Mouse (Mus musculus) right cerebral cortex, postnatal 25 days (tissue): ENCODE results near the gene Rnf168.

Source experiments
- DNase-seq: peaks from one replicate; pipeline ENCODE4 v3.0.0; 2022

Gene Rnf168

DNA sequence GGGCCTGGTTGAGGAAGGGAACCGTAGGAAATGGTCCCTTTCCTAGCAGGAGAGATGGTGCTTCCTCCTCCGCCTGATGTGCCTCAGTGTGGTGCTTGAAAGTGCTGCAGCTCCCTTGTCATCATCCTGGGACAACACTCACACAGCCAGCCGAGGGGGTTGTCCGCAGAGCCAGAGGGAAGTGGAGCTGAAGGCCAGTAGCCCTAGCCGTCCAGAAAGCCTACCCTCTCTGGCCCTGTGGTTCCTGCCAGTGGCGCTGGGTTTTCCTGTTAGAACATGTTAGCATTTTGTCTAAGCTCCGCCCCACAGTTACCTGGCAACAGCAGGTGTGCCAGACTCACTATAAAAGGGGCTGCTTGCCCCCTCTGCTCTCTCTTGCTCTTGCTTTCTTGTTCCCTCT lies 46.7 kb downstream of the Rnf168 start:
- no peak for DNase-seq

DNA sequence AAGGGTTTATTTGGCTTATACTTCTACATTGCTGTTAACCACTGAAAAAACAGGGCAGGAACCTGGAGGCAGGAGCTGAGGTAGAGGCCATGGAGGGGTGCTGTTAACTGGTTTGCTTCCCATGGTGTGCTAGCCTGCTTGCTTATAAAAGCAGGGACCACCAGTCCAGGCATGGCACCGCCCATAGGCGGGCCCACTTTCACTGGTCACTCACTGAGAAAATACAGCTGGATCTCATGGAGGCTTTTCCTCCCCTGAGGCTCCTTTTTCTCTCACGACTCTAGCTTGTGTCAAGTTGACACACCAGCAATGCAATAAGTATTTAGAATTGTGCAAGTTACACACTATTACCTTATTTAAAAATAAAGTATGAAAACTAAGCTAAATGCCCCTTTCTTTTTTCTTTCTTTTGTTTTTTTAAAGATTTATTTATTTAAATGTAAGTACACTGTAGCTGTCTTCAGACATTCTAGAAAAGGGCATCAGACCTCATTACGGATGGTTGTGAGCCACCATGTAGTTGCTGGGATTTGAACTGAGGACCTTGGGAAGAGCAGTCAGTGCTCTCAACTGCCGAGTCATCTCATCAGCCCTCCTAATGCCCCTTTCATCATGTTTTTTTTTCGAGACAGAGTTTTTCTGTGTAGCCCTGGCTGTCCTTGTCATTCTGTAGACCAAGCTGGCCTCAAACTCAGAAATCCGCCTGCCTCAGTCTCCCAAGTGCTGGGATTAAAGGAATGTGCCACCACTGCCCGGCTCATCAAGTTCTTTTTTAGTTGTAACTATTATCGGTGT lies 53.8 kb downstream of the Rnf168 start:
- no peak for DNase-seq

DNA sequence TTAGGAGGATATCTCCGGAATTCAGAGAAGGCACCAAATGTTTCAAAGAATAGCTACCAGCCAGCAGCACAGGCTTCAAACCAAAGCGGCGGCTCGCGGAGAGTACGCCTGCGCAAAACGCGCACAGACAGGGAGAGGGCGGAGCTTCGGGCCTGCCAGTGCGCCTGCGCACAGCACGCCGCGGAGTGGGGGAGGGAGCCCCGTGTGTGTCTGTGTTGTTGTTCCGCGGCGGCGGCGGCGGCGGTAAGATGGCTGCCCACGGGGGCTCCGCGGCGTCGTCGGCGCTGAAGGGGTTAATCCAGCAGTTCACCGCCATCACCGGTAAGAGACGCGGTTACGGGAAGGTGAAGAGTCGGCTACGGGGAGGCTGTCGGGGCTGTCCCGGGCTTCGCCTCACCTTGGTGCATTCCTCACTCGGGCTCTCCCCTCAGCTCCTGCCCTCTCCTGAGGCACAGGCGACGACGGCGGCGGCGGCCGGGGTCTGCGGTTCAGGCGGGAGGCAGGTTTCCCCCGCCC lies 54.8 kb downstream of the Rnf168 start, which contains the start of gene Ubxn7:
TSS of gene Ubxn7 (plus strand) at position 218 of the 516 bp plus-strand sequence.
- DNase-seq: peak; percentile 98

DNA sequence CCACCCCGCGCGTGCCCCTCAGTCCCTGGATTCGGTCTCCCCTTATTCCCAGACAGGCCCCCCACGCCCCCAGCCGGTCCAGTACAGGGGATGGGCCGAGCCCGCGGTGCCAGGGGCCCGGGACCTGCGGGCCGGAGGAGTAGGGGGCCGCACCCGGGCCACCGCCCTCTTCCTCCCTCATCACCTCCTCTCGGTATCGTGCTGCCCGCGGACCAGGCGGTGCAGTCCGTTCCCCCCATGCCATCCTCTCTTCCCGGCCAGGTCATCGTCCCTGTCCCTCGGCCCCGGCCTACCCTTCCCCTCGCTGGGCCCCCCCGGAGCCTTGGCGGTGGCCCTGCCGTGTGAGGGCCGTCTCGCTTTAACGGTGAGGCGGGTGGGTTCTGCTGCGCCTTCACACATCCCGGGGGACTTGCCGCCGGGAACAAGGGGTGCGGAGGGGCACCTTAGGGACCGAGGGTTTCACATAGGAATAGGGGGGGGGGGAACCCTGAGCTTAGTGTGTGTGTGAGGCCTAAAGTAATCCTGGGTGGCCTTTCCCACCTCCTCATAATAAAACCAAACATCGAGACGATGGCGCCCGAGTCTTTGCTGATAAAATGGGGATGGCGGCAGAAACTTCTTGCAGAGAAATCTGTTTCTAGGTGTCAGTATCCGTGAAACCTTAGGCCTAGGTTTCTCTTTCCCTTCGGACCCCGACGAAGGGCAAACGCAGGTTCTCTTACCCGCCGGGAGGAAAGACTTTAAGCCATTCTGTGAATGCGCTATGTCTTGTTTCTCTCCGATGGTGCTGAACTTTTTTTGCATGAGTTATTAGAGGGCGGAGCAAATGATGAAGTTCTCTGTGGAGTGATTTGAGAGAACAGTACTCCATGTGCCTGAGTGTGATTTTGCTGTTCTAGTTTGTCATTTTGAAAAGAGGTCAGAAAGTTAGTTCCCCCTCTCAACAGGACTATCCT lies 55.6 kb downstream of the Rnf168 start:
- peak; percentile 43 for DNase-seq

DNA sequence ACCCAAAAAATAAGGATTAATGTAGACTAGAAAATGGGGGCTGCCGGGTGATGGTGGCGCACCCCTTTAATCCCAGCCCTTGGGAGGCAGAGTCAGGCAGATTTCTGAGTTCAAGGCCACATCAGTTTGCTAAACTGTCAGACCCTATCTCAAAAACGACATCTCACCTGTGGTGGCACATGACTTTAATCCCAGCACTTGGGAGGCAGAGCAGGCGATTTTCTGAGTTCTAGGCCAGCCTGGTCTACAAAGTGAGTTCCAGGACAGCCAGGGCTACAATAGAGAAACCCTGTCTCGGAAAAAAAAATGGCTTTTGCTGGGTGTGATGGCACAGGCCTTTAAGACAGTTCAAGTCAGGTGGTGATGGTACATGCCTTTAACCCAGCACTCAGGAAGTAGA lies 57.9 kb downstream of the Rnf168 start:
- no peak for DNase-seq

DNA sequence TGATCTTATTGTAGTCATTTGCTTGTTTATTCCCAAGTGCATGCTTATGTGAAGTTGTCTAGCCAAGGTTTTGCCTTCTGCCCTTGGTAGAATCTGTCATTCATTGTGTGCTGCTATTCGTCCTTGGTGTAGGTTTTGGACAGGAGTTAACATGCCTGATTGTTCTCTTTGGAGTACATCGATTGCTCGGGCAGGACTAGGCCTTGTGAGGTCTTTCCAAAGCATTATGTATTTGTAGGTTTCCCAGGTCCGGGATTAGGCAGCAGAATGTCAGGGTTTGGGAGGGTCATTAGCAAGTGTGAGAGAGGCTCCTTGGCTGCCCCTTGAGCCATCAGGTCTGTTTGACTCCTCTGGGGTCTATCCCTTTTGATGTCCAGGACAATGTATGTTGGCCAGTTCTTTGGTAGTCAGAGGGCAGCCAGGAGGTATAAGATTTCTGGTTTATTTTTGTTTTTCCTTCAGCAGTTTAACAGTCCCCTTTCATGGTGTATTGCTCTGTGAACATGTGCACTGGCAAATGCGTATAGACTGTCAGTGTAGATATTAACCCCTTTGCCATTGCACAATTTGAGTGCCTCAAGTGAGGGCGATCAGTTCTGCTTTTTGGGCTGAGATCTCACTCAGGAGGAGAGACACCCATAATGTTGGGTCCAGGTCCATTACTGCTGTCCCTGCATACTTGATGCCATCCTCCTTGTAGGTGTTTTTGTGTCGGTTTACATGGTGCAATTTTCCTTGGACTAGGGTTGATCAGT lies 58.9 kb downstream of the Rnf168 start:
- no peak for DNase-seq

DNA sequence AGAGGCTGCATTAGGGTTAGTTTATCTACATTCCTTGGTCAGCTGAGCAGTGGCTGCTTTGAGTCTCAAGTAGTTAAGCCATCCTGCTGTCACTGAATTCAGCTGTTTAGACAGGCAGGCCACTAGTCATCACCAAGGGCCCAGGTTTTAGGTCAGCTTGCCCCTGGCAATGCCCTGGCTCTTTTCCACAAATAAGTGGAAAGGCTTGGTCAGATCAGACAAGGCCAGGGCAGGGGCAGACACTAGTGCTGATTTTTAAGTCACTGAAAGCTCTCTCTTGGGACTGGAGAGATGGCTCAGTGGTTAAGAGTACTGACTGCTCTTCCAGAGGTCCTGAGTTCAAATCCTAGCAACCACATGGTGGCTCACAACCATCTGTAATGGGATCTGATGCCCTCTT lies 59.7 kb downstream of the Rnf168 start:
- DNase-seq: no peak

DNA sequence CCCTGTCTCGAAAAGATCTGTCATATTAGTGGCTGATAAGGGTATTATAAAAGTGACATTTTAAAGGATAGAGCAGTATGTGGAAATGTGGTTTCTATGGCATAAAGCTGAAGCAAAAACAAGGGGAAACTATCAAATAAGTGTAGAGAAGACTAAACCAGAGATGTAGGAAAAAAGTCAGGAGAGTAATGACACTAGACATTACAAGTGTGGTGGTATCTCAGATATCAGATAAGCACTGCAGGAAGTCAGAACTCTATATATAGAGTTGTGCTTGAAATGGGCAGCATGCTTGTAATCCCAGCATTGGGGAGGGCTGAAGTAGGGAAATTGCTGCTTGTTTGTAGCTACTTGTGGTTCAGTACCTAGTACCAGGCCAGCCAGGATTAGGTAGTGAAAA lies 63.2 kb downstream of the Rnf168 start:
- no peak for DNase-seq

DNA sequence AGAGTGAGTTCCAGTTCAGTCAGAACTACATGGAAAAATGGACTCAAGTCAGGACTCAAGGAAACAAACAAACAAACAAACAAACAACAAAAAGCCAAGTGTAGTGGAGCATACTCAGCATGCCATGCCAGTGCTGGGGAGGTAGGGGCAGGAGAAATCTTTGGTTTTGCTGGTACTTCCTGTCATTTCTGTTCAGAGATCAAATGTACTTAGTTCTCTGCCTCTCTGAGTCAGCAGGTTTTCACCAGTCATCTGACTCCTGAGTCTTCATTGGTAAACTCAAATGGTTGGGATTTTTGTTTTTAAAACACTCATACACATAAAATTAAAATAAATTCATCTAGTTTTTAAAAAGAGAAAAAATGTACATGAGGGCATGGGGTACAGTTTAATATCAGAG lies 68.3 kb downstream of the Rnf168 start:
- no peak for DNase-seq

DNA sequence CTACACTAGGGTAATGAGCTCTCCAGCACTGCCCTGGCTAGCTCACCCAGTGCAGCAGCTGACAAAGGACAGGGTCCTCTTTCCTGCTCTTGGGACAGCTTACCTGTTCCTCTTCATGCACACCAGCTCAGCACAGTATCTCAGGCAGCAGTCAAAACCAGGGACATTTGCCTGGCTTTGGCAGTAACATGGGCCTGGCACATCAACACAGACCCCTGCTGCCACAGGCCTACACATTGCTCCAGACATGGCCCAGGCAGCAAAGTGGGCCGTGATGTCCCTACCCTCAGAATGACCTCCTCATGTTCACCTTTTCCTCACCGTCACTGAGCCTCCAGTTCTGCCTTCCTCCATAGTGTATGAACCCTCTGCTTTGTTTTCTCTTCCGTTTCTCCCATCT lies 73.5 kb downstream of the Rnf168 start:
- no peak for DNase-seq
